Comparison of ENCODE assay signal across 11 mouse cellular contexts in genomic region chr14:29228976-29229716, GRCm38 (mm10).
DNase-seq lines count a peak whose midpoint lies in the region; ATAC-seq and TF ChIP-seq lines count a peak whose summit lies in the region.
"Had no signal": no experiment of that assay in that cellular context is flagged by ENCODE, and none has a peak within 500 bp of the region (broad histone marks: within the 10 kb centered on the region; RNA-seq: fewer than 3 reads in every experiment).

No protein-coding gene starts in this region.

- no peaks in the 10 kb centered on the region for H3K36me3 ChIP-seq in hindbrain, embryonic 12.5 days
- H3K36me3 ChIP-seq in midbrain, postnatal 0 days (ENCODE audit: insufficient read depth, low read length), result no peaks in the 10 kb centered on the region
- H3K36me3 ChIP-seq: intestine, embryonic 15.5 days had no signal

- H3K4me3 ChIP-seq in layer of hippocampus, adult 2 months, result no peak overlapping the region
- no peak overlapping the region for H3K4me3 ChIP-seq in hindbrain, embryonic 12.5 days
- no peak overlapping the region for H3K4me3 ChIP-seq in midbrain, postnatal 0 days (ENCODE audit: low read depth, low read length)
- H3K4me3 ChIP-seq: intestine, embryonic 15.5 days had no signal

- no peak for TF ChIP-seq CTCF in layer of hippocampus, adult 2 months (conservative IDR thresholded peaks at IDR 0.05)
- 0 out of 2 replicates have a peak, but pooled peaks have one; percentile 16 for TF ChIP-seq CTCF in midbrain, postnatal 0 days (IDR thresholded peaks at IDR 0.05)

- H3K27me3 ChIP-seq in hindbrain, embryonic 12.5 days, result no peaks in the 10 kb centered on the region
- H3K27me3 ChIP-seq in midbrain, postnatal 0 days (ENCODE audit: insufficient read depth, low read length), result no peaks in the 10 kb centered on the region
- H3K27me3 ChIP-seq: CH12.LX; intestine, embryonic 15.5 days had no signal

- no peak for DNase-seq in layer of hippocampus, adult 2 months (ENCODE audit: low spot score in 2 of 2)
- DNase-seq in layer of hippocampus, postnatal 36 days, result no peak
- peak; percentile 41 for DNase-seq in embryo, embryonic 9.5 days (ENCODE audit: extremely low spot score)
- DNase-seq in midbrain, postnatal 0 days (ENCODE audit: low spot score), result peak; percentile 49
- DNase-seq in c-Kit-positive CD71-positive TER-119-positive erythroid progenitor cells, embryonic 14.5 days (ENCODE audit: low spot score), result no peak
- DNase-seq in kidney, adult 11 months, result no peak
- DNase-seq: heart, adult 18-20 months had no signal

- ATAC-seq in hindbrain, embryonic 12.5 days (ENCODE audit: low FRiP score), result 0 out of 2 replicates have a peak, but pooled peaks have one; percentile 50
- ATAC-seq in midbrain, postnatal 0 days (ENCODE audit: low FRiP score), result no peak
- ATAC-seq in inflammation-experienced regulatory T-cells, adult 6 months, result no peak
- ATAC-seq: intestine, embryonic 15.5 days had no signal

- peak overlapping the region; percentile 54 for H3K27ac ChIP-seq in layer of hippocampus, adult 2 months
- H3K27ac ChIP-seq in hindbrain, embryonic 12.5 days, result peak overlapping the region; percentile 55
- H3K27ac ChIP-seq in midbrain, postnatal 0 days (ENCODE audit: low read depth, low read length), result no peak overlapping the region
- H3K27ac ChIP-seq: intestine, embryonic 15.5 days had no signal

- H3K4me2 ChIP-seq in hindbrain, embryonic 12.5 days (replicated peaks), result peak overlapping the region; percentile 31
- peak overlapping the region; percentile 23; the same call in 1 of the 2 replicates for H3K4me2 ChIP-seq in midbrain, postnatal 0 days (ENCODE audit: low read depth, low read length, poor library complexity, severe bottlenecking)
- H3K4me2 ChIP-seq: intestine, embryonic 15.5 days had no signal

- H3K9ac ChIP-seq in hindbrain, embryonic 12.5 days, result no peak overlapping the region
- H3K9ac ChIP-seq in midbrain, postnatal 0 days (replicated peaks; ENCODE audit: low read length, poor library complexity, severe bottlenecking), result no peak overlapping the region
- H3K9ac ChIP-seq: intestine, embryonic 15.5 days had no signal

- peaks cover 12% of the 10 kb centered on the region for H3K4me1 ChIP-seq in hindbrain, embryonic 12.5 days
- no peaks in the 10 kb centered on the region; the same call in 1 of the 2 replicates for H3K4me1 ChIP-seq in midbrain, postnatal 0 days (ENCODE audit: insufficient read depth, low read length)
- H3K4me1 ChIP-seq: intestine, embryonic 15.5 days had no signal

- 25% methylated on average over 19 of the region's 19 CpGs for WGBS in hindbrain, embryonic 12.5 days
- 10% methylated on average over 19 of the region's 19 CpGs for WGBS in midbrain, postnatal 0 days

- no peaks in the 10 kb centered on the region for H3K9me3 ChIP-seq in hindbrain, embryonic 12.5 days (replicated peaks)
- no peaks in the 10 kb centered on the region for H3K9me3 ChIP-seq in midbrain, postnatal 0 days (ENCODE audit: low read length)
- H3K9me3 ChIP-seq: intestine, embryonic 15.5 days had no signal

Comparison
In these comparisons a context has a peak if more than half of its experiments do, and no peak if none do; other contexts are left out.
1. DNase-seq: peak in embryo, embryonic 9.5 days (single experiment) and midbrain, postnatal 0 days (single experiment); none in layer of hippocampus, adult 2 months (0 of 2), layer of hippocampus, postnatal 36 days (0 of 2), c-Kit-positive CD71-positive TER-119-positive erythroid progenitor cells, embryonic 14.5 days (single experiment) and kidney, adult 11 months (single experiment).